Comparison of ENCODE assay signal across 21 mouse cellular contexts in the genomic region with DNA sequence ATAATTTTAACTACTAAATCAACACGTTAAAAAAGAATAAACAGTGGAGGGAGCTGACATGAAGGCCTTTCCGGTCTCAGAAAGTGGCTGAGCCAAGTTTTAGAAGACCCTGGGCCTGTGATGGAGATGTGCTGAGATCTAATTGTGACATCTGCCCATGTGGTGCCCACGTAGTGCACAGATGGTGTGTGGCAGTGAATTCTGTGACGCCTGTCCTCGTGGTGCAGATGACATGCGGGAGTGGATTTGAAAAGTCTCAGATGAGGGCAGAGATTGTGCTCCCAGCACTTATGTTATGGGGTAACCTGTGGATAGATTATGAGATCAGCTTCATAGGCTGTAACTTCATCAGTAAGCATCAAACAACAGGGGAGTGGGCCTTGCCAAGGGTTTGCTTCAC.
DNase-seq lines count a peak whose midpoint lies in the region; ATAC-seq and TF ChIP-seq lines count a peak whose summit lies in the region.
"Had no signal": no experiment of that assay in that cellular context is flagged by ENCODE, and none has a peak within 500 bp of the region (broad histone marks: within the 10 kb centered on the region; RNA-seq: fewer than 3 reads in every experiment).

No protein-coding gene starts in this region.

- H3K27ac ChIP-seq in forebrain, embryonic 15.5 days (replicated peaks) = peak overlapping the region; percentile 35
- no peak overlapping the region for H3K27ac ChIP-seq in forebrain, embryonic 12.5 days
- 0 out of 2 replicates have a peak overlapping the region, but pooled peaks have one; percentile 6 for H3K27ac ChIP-seq in midbrain, postnatal 0 days (ENCODE audit: low read depth, low read length)
- H3K27ac ChIP-seq in midbrain, embryonic 13.5 days = no peak overlapping the region
- H3K27ac ChIP-seq: embryonic facial prominence, embryonic 12.5 days; heart, embryonic 10.5 days; hindbrain, embryonic 13.5 days; hindbrain, postnatal 0 days had no signal

- H3K4me1 ChIP-seq in forebrain, embryonic 15.5 days = peaks cover 33% of the 10 kb centered on the region
- H3K4me1 ChIP-seq in forebrain, embryonic 12.5 days = peaks cover 29% of the 10 kb centered on the region
- peaks cover 6% of the 10 kb centered on the region; the same call in 1 of the 2 replicates for H3K4me1 ChIP-seq in midbrain, postnatal 0 days (ENCODE audit: insufficient read depth, low read length)
- H3K4me1 ChIP-seq in midbrain, embryonic 13.5 days (replicated peaks) = peaks cover 36% of the 10 kb centered on the region

- WGBS in forebrain, embryonic 15.5 days = 57% methylated on average over 6 of the region's 6 CpGs
- WGBS in forebrain, embryonic 12.5 days = 86% methylated on average over 6 of the region's 6 CpGs
- WGBS in midbrain, postnatal 0 days = 82% methylated on average over 6 of the region's 6 CpGs
- WGBS in midbrain, embryonic 13.5 days = 85% methylated on average over 6 of the region's 6 CpGs

- no peaks in the 10 kb centered on the region for H3K27me3 ChIP-seq in forebrain, embryonic 15.5 days
- H3K27me3 ChIP-seq in forebrain, embryonic 12.5 days = no peaks in the 10 kb centered on the region
- no peaks in the 10 kb centered on the region for H3K27me3 ChIP-seq in midbrain, postnatal 0 days (ENCODE audit: insufficient read depth, low read length)
- H3K27me3 ChIP-seq in midbrain, embryonic 13.5 days = no peaks in the 10 kb centered on the region
- H3K27me3 ChIP-seq: CH12.LX; embryonic facial prominence, embryonic 12.5 days; hindbrain, embryonic 13.5 days had no signal

- H3K4me3 ChIP-seq in forebrain, embryonic 15.5 days = no peak overlapping the region
- H3K4me3 ChIP-seq in forebrain, embryonic 12.5 days (replicated peaks) = no peak overlapping the region
- no peak overlapping the region for H3K4me3 ChIP-seq in midbrain, postnatal 0 days (ENCODE audit: low read depth, low read length)
- no peak overlapping the region for H3K4me3 ChIP-seq in midbrain, embryonic 13.5 days (replicated peaks)
- H3K4me3 ChIP-seq: embryonic facial prominence, embryonic 12.5 days; heart, embryonic 10.5 days; hindbrain, embryonic 13.5 days had no signal

- no peak for TF ChIP-seq CTCF in midbrain, postnatal 0 days (IDR thresholded peaks at IDR 0.05)

- peak; percentile 43 to 74 for DNase-seq in layer of hippocampus, adult 18-20 months (ENCODE audit: low spot score in 2 of 2)
- DNase-seq in layer of hippocampus, postnatal 25 days (ENCODE audit: extremely low spot score in 1 of 2, low spot score in 1 of 2) = no peak
- no peak for DNase-seq in midbrain, postnatal 0 days (ENCODE audit: low spot score)
- DNase-seq in layer of hippocampus, postnatal 36 days = peak; percentile 46 to 56
- DNase-seq in embryo, embryonic 10.5 days (ENCODE audit: low spot score) = no peak
- DNase-seq: adrenal gland, adult 2 months; adrenal gland, postnatal 25 days; cerebellum, adult 11 months; cerebellum, adult 8-10 months; cerebellum, postnatal 14 days; gastrocnemius, postnatal 36 days; heart, adult 18-20 months; heart, postnatal 10 days had no signal

- H3K9me3 ChIP-seq in forebrain, embryonic 15.5 days = no peaks in the 10 kb centered on the region
- no peaks in the 10 kb centered on the region for H3K9me3 ChIP-seq in forebrain, embryonic 12.5 days
- no peaks in the 10 kb centered on the region for H3K9me3 ChIP-seq in midbrain, postnatal 0 days (ENCODE audit: low read length)
- H3K9me3 ChIP-seq in midbrain, embryonic 13.5 days = no peaks in the 10 kb centered on the region
- H3K9me3 ChIP-seq: embryonic facial prominence, embryonic 12.5 days; heart, embryonic 10.5 days; hindbrain, embryonic 13.5 days had no signal

- no peaks in the 10 kb centered on the region for H3K36me3 ChIP-seq in forebrain, embryonic 15.5 days
- H3K36me3 ChIP-seq in forebrain, embryonic 12.5 days (replicated peaks) = no peaks in the 10 kb centered on the region
- H3K36me3 ChIP-seq in midbrain, postnatal 0 days (ENCODE audit: insufficient read depth, low read length) = no peaks in the 10 kb centered on the region
- no peaks in the 10 kb centered on the region for H3K36me3 ChIP-seq in midbrain, embryonic 13.5 days
- H3K36me3 ChIP-seq: embryonic facial prominence, embryonic 12.5 days; heart, embryonic 10.5 days; hindbrain, embryonic 13.5 days had no signal

- no peak overlapping the region for H3K9ac ChIP-seq in forebrain, embryonic 15.5 days (replicated peaks)
- H3K9ac ChIP-seq in forebrain, embryonic 12.5 days = no peak overlapping the region
- no peak overlapping the region for H3K9ac ChIP-seq in midbrain, postnatal 0 days (replicated peaks; ENCODE audit: low read length, poor library complexity, severe bottlenecking)
- H3K9ac ChIP-seq in midbrain, embryonic 13.5 days (replicated peaks) = no peak overlapping the region
- H3K9ac ChIP-seq: embryonic facial prominence, embryonic 12.5 days; hindbrain, embryonic 13.5 days had no signal

- ATAC-seq in forebrain, embryonic 15.5 days (replicated peaks) = no peak
- ATAC-seq in forebrain, embryonic 12.5 days (ENCODE audit: low FRiP score) = no peak
- ATAC-seq in midbrain, postnatal 0 days (ENCODE audit: low FRiP score) = no peak
- ATAC-seq in midbrain, embryonic 13.5 days = no peak
- ATAC-seq: hindbrain, postnatal 0 days had no signal

- no peak overlapping the region for H3K4me2 ChIP-seq in forebrain, embryonic 15.5 days (replicated peaks)
- H3K4me2 ChIP-seq in forebrain, embryonic 12.5 days = no peak overlapping the region
- H3K4me2 ChIP-seq in midbrain, postnatal 0 days (ENCODE audit: low read depth, low read length, poor library complexity, severe bottlenecking) = no peak overlapping the region
- H3K4me2 ChIP-seq in midbrain, embryonic 13.5 days (replicated peaks) = no peak overlapping the region
- H3K4me2 ChIP-seq: embryonic facial prominence, embryonic 12.5 days; hindbrain, embryonic 13.5 days had no signal

Comparison
In these comparisons a context has a peak if more than half of its experiments do, and no peak if none do; other contexts are left out.
1. H3K27ac ChIP-seq: peak in forebrain, embryonic 15.5 days (single experiment) and midbrain, postnatal 0 days (single experiment); none in forebrain, embryonic 12.5 days (single experiment) and midbrain, embryonic 13.5 days (single experiment).
2. DNase-seq: peak in layer of hippocampus, adult 18-20 months (2 of 2) and layer of hippocampus, postnatal 36 days (2 of 2); none in layer of hippocampus, postnatal 25 days (0 of 2), midbrain, postnatal 0 days (single experiment) and embryo, embryonic 10.5 days (single experiment).